8 mouse cellular contexts compared by ENCODE assay signal in genomic region chr12:28431832-28432728, GRCm38 (mm10).
DNase-seq lines count a peak whose midpoint lies in the region; ATAC-seq and TF ChIP-seq lines count a peak whose summit lies in the region.

No protein-coding gene starts in this region.

- peak overlapping the region; percentile 88 for H3K27ac ChIP-seq in embryonic facial prominence, embryonic 11.5 days (replicated peaks; ENCODE audit: low read depth, low read length)
- H3K27ac ChIP-seq in heart, embryonic 10.5 days, result peak overlapping the region; percentile 62
- peak overlapping the region; percentile 64; the same call in 1 of the 2 replicates for H3K27ac ChIP-seq in kidney, embryonic 15.5 days
- H3K27ac ChIP-seq in liver, adult 2 months (replicated peaks; ENCODE audit: insufficient read depth, low read depth, low read length), result no peak overlapping the region
- no peak overlapping the region for H3K27ac ChIP-seq in olfactory bulb, adult 2 months (ENCODE audit: insufficient read depth, low read depth, low read length)

- WGBS in embryonic facial prominence, embryonic 11.5 days, result 3% methylated on average over 19 of the region's 19 CpGs
- WGBS in heart, embryonic 10.5 days, result 14% methylated on average over 19 of the region's 19 CpGs
- WGBS in kidney, embryonic 15.5 days, result 6% methylated on average over 19 of the region's 19 CpGs
- 17% methylated on average over 19 of the region's 19 CpGs for WGBS in liver, adult 2 months
- WGBS in olfactory bulb, adult 2 months, result 5% methylated on average over 19 of the region's 19 CpGs

- H3K79me2 ChIP-seq in liver, adult 2 months (ENCODE audit: control insufficient read depth, insufficient read depth, low read length), result no peaks in the 10 kb centered on the region

- H3K9ac ChIP-seq in embryonic facial prominence, embryonic 11.5 days (replicated peaks; ENCODE audit: low read length), result peak overlapping the region; percentile 57
- H3K9ac ChIP-seq in kidney, embryonic 15.5 days, result peak overlapping the region; percentile 23; the same call in 1 of the 2 replicates
- H3K9ac ChIP-seq in liver, adult 2 months (ENCODE audit: low read depth, low read length), result no peak overlapping the region

- DNase-seq in 416B (ENCODE audit: low read depth), result peak; percentile 59
- DNase-seq in adrenal gland, postnatal 25 days, result peak; percentile 56
- peak; percentile 91 for DNase-seq in embryonic facial prominence, embryonic 11.5 days (ENCODE audit: low spot score)
- peak; percentile 83 for DNase-seq in heart, embryonic 10.5 days (ENCODE audit: low spot score)
- DNase-seq in liver, adult 2 months (ENCODE audit: extremely low read depth, low read depth, low spot score), result peak; percentile 19
- peak; percentile 56 for DNase-seq in urinary bladder, postnatal 14 days (ENCODE audit: low spot score)

- 0 out of 2 replicates have a peak, but pooled peaks have one; percentile 81 for ATAC-seq in embryonic facial prominence, embryonic 11.5 days (replicated peaks; ENCODE audit: insufficient number of reproducible peaks, low FRiP score, low TSS enrichment, low read depth)
- no peak; the same call in 1 of the 2 replicates for ATAC-seq in kidney, embryonic 15.5 days (replicated peaks; ENCODE audit: low FRiP score)

- no peaks in the 10 kb centered on the region for H3K27me3 ChIP-seq in embryonic facial prominence, embryonic 11.5 days (ENCODE audit: control insufficient read depth, insufficient read depth, low read length)
- no peaks in the 10 kb centered on the region for H3K27me3 ChIP-seq in heart, embryonic 10.5 days (ENCODE audit: insufficient read depth, poor library complexity, severe bottlenecking)
- H3K27me3 ChIP-seq in kidney, embryonic 15.5 days, result no peaks in the 10 kb centered on the region
- H3K27me3 ChIP-seq in liver, adult 2 months (ENCODE audit: control insufficient read depth, insufficient read depth, low read length), result no peaks in the 10 kb centered on the region

- peak overlapping the region; percentile 38 for H3K4me2 ChIP-seq in embryonic facial prominence, embryonic 11.5 days (ENCODE audit: low read depth, low read length)
- H3K4me2 ChIP-seq in kidney, embryonic 15.5 days, result peak overlapping the region; percentile 65

- no peak for TF ChIP-seq POLR2A in liver, adult 2 months (IDR thresholded peaks at IDR 0.05; ENCODE audit: extremely low read depth, insufficient read depth, low read length)
- no peak for TF ChIP-seq POLR2A in olfactory bulb, adult 2 months (IDR thresholded peaks at IDR 0.05; ENCODE audit: insufficient read depth, low read depth, low read length)

- H3K9me3 ChIP-seq in embryonic facial prominence, embryonic 11.5 days (replicated peaks; ENCODE audit: control insufficient read depth, low read length), result no peaks in the 10 kb centered on the region
- H3K9me3 ChIP-seq in heart, embryonic 10.5 days, result 0 out of 2 replicates have a peak, but pooled peaks cover 3% of the 10 kb centered on the region
- peaks cover 5% of the 10 kb centered on the region; the same call in 1 of the 2 replicates for H3K9me3 ChIP-seq in kidney, embryonic 15.5 days (replicated peaks)

- H3K36me3 ChIP-seq in embryonic facial prominence, embryonic 11.5 days (replicated peaks; ENCODE audit: control insufficient read depth, insufficient read depth, low read depth, low read length), result no peaks in the 10 kb centered on the region
- no peaks in the 10 kb centered on the region for H3K36me3 ChIP-seq in heart, embryonic 10.5 days
- no peaks in the 10 kb centered on the region for H3K36me3 ChIP-seq in kidney, embryonic 15.5 days
- H3K36me3 ChIP-seq in liver, adult 2 months (ENCODE audit: control insufficient read depth, insufficient read depth, low read length), result no peaks in the 10 kb centered on the region

- TF ChIP-seq CTCF in liver, adult 2 months (IDR thresholded peaks at IDR 0.05; ENCODE audit: low read depth, low read length), result peak; percentile 78
- peak; percentile 66; the same call in 1 of the 2 replicates for TF ChIP-seq CTCF in olfactory bulb, adult 2 months (IDR thresholded peaks at IDR 0.05; ENCODE audit: insufficient read depth, low read depth, low read length)

- no peaks in the 10 kb centered on the region for H3K4me1 ChIP-seq in embryonic facial prominence, embryonic 11.5 days (ENCODE audit: control insufficient read depth, insufficient read depth, low read length)
- no peaks in the 10 kb centered on the region; the same call in 1 of the 2 replicates for H3K4me1 ChIP-seq in heart, embryonic 10.5 days
- peaks cover 6% of the 10 kb centered on the region; the same call in 1 of the 2 replicates for H3K4me1 ChIP-seq in kidney, embryonic 15.5 days
- peaks cover 1% of the 10 kb centered on the region; the same call in 1 of the 2 replicates for H3K4me1 ChIP-seq in liver, adult 2 months (ENCODE audit: control insufficient read depth, insufficient read depth, low read length)
- H3K4me1 ChIP-seq in olfactory bulb, adult 2 months (ENCODE audit: control insufficient read depth, insufficient read depth, low read length), result 0 out of 2 replicates have a peak, but pooled peaks cover 2% of the 10 kb centered on the region

- peak overlapping the region; percentile 28 for H3K4me3 ChIP-seq in embryonic facial prominence, embryonic 11.5 days (ENCODE audit: low read depth, low read length)
- H3K4me3 ChIP-seq in heart, embryonic 10.5 days, result peak overlapping the region; percentile 47
- H3K4me3 ChIP-seq in kidney, embryonic 15.5 days (replicated peaks), result peak overlapping the region; percentile 37
- H3K4me3 ChIP-seq in liver, adult 2 months (ENCODE audit: insufficient read depth, low read depth, low read length), result no peak overlapping the region
- H3K4me3 ChIP-seq in olfactory bulb, adult 2 months (ENCODE audit: insufficient read depth, low read depth, low read length), result peak overlapping the region; percentile 28; the same call in 1 of the 2 replicates

Comparison
In these comparisons a context has a peak if more than half of its experiments do, and no peak if none do; other contexts are left out.
1. DNase-seq: peak in every context shown above with its lines; median percentile 91 in embryonic facial prominence, embryonic 11.5 days; 83 in heart, embryonic 10.5 days; 59 in 416B; 56 in adrenal gland, postnatal 25 days; 56 in urinary bladder, postnatal 14 days; 19 in liver, adult 2 months.
2. H3K27ac ChIP-seq: peak in embryonic facial prominence, embryonic 11.5 days (single experiment), heart, embryonic 10.5 days (single experiment) and kidney, embryonic 15.5 days (single experiment); none in liver, adult 2 months (single experiment) and olfactory bulb, adult 2 months (single experiment).